Mouse (Mus musculus) embryo, embryonic 11 days (tissue): ENCODE measurements around the gene Nbas.

Experiments
- DNase-seq: peaks from one replicate; pipeline ENCODE4 v3.0.0-alpha.2; 2015

The Nbas gene

GRCm38 (mm10) chr12:13268826-13269449 is at the start of gene Nbas:
Gene Nbas (plus strand): TSS chr12:13269133.
- peak; percentile 90 for DNase-seq

GRCm38 (mm10) chr12:13242453-13242852 is 26.5 kb upstream of the Nbas start:
- DNase-seq, result no peak

GRCm38 (mm10) chr12:13248691-13249572 is 20.0 kb upstream of the Nbas start, which contains the start of gene Ddx1:
Gene Ddx1 (minus strand): TSS chr12:13249213.
- peak; percentile 91 for DNase-seq

- DNase-seq, result no peak
Measured at GRCm38 (mm10) chr12:13249573-13249919, 19.4 kb upstream of the Nbas start.

- DNase-seq, result no peak
Measured at GRCm38 (mm10) chr12:13255068-13255467, 13.9 kb upstream of the Nbas start.

GRCm38 (mm10) chr12:13255701-13256100 is 13.2 kb upstream of the Nbas start:
- DNase-seq, result no peak

GRCm38 (mm10) chr12:13268412-13268811 is 521 bp upstream of the Nbas start:
- DNase-seq, result no peak

- no peak for DNase-seq
Measured at GRCm38 (mm10) chr12:13269570-13270390, 847 bp downstream of the Nbas start.

GRCm38 (mm10) chr12:13291453-13291852 is 22.5 kb downstream of the Nbas start:
- no peak for DNase-seq

- DNase-seq, result peak; percentile 35
Measured at GRCm38 (mm10) chr12:13293421-13293881, 24.5 kb downstream of the Nbas start.

- peak; percentile 6 for DNase-seq
Measured at GRCm38 (mm10) chr12:13303037-13303436, 34.1 kb downstream of the Nbas start.

- DNase-seq, result no peak
Measured at GRCm38 (mm10) chr12:13313966-13314365, 45.0 kb downstream of the Nbas start.

GRCm38 (mm10) chr12:13314384-13314783 is 45.5 kb downstream of the Nbas start:
- DNase-seq, result no peak

GRCm38 (mm10) chr12:13315081-13315480 is 46.1 kb downstream of the Nbas start:
- no peak for DNase-seq

GRCm38 (mm10) chr12:13342535-13342934 is 73.6 kb downstream of the Nbas start:
- DNase-seq, result no peak

- no peak for DNase-seq
Measured at GRCm38 (mm10) chr12:13356201-13356600, 87.3 kb downstream of the Nbas start.

- DNase-seq, result no peak
Measured at GRCm38 (mm10) chr12:13356769-13357168, 87.8 kb downstream of the Nbas start.

GRCm38 (mm10) chr12:13357229-13357628 is 88.3 kb downstream of the Nbas start:
- DNase-seq, result no peak

GRCm38 (mm10) chr12:13358849-13359248 is 89.9 kb downstream of the Nbas start:
- DNase-seq, result no peak

GRCm38 (mm10) chr12:13360183-13360811 is 91.4 kb downstream of the Nbas start:
- DNase-seq, result no peak

GRCm38 (mm10) chr12:13381580-13381979 is 112.6 kb downstream of the Nbas start:
- no peak for DNase-seq

- no peak for DNase-seq
Measured at GRCm38 (mm10) chr12:13382046-13382445, 113.1 kb downstream of the Nbas start.

- DNase-seq, result no peak
Measured at GRCm38 (mm10) chr12:13389644-13390043, 120.7 kb downstream of the Nbas start.
